Mouse (Mus musculus) spleen, adult 2 months (tissue): ENCODE data around the gene Arhgef26. TPM values are rescaled to one million over a fixed set of nuclear protein-coding genes. Genes with fewer than 3 reads are reported as not detected.

Experiments
- DNase-seq, 2 experiments: peaks; one replicate each; pipeline versions ENCODE4 v3.0.0 to v3.0.0-alpha.2; 2012 to 2021; ENCODE audit warnings: low spot score in 2 of 2, low read depth in 1 of 2
- H3K27ac ChIP-seq: fragments of 200-500 bp; 2 replicates; pipeline ENCODE4 v1.5.1; 2012; ENCODE audit warnings: low read length, inconsistent platforms; ENCODE audit not compliant: insufficient read depth
- H3K27me3 ChIP-seq: fragments of 200-500 bp; 2 replicates; pipeline ENCODE4 v1.6.1; 2012; ENCODE audit warnings: mild to moderate bottlenecking, moderate library complexity, low read length, inconsistent platforms; ENCODE audit not compliant: control insufficient read depth, insufficient read depth
- H3K36me3 ChIP-seq: fragments of 200-500 bp; 2 replicates; pipeline ENCODE4 v1.6.1; 2012; ENCODE audit warnings: mild to moderate bottlenecking, low read length, inconsistent platforms; ENCODE audit not compliant: control insufficient read depth, insufficient read depth
- H3K4me1 ChIP-seq: fragments of 200-500 bp; 2 replicates; pipeline ENCODE4 v1.6.1; 2011; ENCODE audit warnings: inconsistent platforms; ENCODE audit not compliant: control insufficient read depth, insufficient read depth, insufficient read length
- H3K4me3 ChIP-seq: fragments of 200-500 bp; 2 replicates; pipeline ENCODE4 v1.5.1; 2011; ENCODE audit warnings: mild to moderate bottlenecking, inconsistent platforms; ENCODE audit not compliant: insufficient read depth, insufficient read length; ENCODE audit errors: extremely low read depth
- CTCF ChIP-seq: fragments of 200-500 bp; IDR thresholded peaks from 2 replicates; pipeline ENCODE4 v1.5.1; 2011; ENCODE audit warnings: mild to moderate bottlenecking, inconsistent platforms; ENCODE audit not compliant: insufficient read depth, insufficient read length, insufficient replicate concordance; ENCODE audit errors: extremely low read depth
- POLR2A ChIP-seq: fragments of 200-500 bp; IDR thresholded peaks from 2 replicates; pipeline ENCODE4 v1.6.1; 2011; ENCODE audit warnings: low read depth, low read length, inconsistent platforms
- WGBS: fragments of 180-500 bp; shearing (Covaris S2); methylation state at CpG from one replicate; pipeline ENCODE4 v1.1.7; 2018; 5-methylcytosine and 5-hydroxymethylcytosine counted together
- polyA plus RNA-seq: library from polyadenylated mRNA; depleted of rRNA; stranded (reverse); fragments of >200 nt; gene quantifications from 2 replicates; pipeline ENCODE4 v1.2.3, GENCODE M21; 2012

Arhgef26 gene
- polyA plus RNA-seq, 1 experiment, result 0.42 TPM

GRCm38 (mm10) chr3:62459483-62459882 lies 121.3 kb downstream of the Arhgef26 start:
- Histone ChIP-seq H3K4me1 (no peaks in the 10 kb centered on the region), H3K36me3 (peaks cover 8% of the 10 kb centered on the region; the same call in 1 of the 2 replicates), H3K4me3 (no peak overlapping the region), H3K27me3 (no peaks in the 10 kb centered on the region), H3K27ac (no peak overlapping the region)
- 90% methylated on average over 6 of the region's 6 CpGs for WGBS
- TF ChIP-seq CTCF (no peak), POLR2A (no peak)
- no peak for DNase-seq

GRCm38 (mm10) chr3:62464276-62464675 lies 126.1 kb downstream of the Arhgef26 start:
- Histone ChIP-seq H3K4me1 (no peaks in the 10 kb centered on the region), H3K27me3 (no peaks in the 10 kb centered on the region), H3K4me3 (no peak overlapping the region), H3K36me3 (peaks cover 23% of the 10 kb centered on the region), H3K27ac (no peak overlapping the region)
- no peak for DNase-seq
- no peak for TF ChIP-seq POLR2A
- no peak for TF ChIP-seq CTCF
- WGBS, result 82% methylated on average over 3 of the region's 3 CpGs

GRCm38 (mm10) chr3:62470179-62470578 lies 132.0 kb downstream of the Arhgef26 start:
- no peak for TF ChIP-seq POLR2A
- no peak for TF ChIP-seq CTCF
- DNase-seq, result no peak
- Histone ChIP-seq H3K27me3 (no peaks in the 10 kb centered on the region), H3K4me1 (no peaks in the 10 kb centered on the region), H3K36me3 (peaks cover 39% of the 10 kb centered on the region), H3K27ac (no peak overlapping the region), H3K4me3 (no peak overlapping the region)
- 93% methylated on average over 1 of the region's 1 CpGs for WGBS

- no peaks in the 10 kb centered on the region for H3K27me3 ChIP-seq
- no peaks in the 10 kb centered on the region for H3K4me1 ChIP-seq
- H3K4me3 ChIP-seq, result no peak overlapping the region
- H3K27ac ChIP-seq, result no peak overlapping the region
- no peak for DNase-seq
- H3K36me3 ChIP-seq, result peaks cover 27% of the 10 kb centered on the region
- TF ChIP-seq POLR2A (no peak), CTCF (no peak)
- 86% methylated on average over 2 of the region's 2 CpGs for WGBS
Measured at GRCm38 (mm10) chr3:62484340-62484739, 146.2 kb downstream of the Arhgef26 start.

- H3K36me3 ChIP-seq, result peaks cover 30% of the 10 kb centered on the region
- DNase-seq, result no peak
- WGBS, result 40% methylated on average over 6 of the region's 6 CpGs
- H3K4me1 ChIP-seq, result no peaks in the 10 kb centered on the region
- H3K27ac ChIP-seq, result no peak overlapping the region
- no peaks in the 10 kb centered on the region for H3K27me3 ChIP-seq
- H3K4me3 ChIP-seq, result no peak overlapping the region
- TF ChIP-seq POLR2A (no peak), CTCF (no peak)
Measured at GRCm38 (mm10) chr3:62492568-62492967, 154.4 kb downstream of the Arhgef26 start.

- 89% methylated on average over 4 of the region's 4 CpGs for WGBS
- H3K36me3 ChIP-seq, result peaks cover 27% of the 10 kb centered on the region
- TF ChIP-seq POLR2A (no peak), CTCF (no peak)
- no peak overlapping the region for H3K4me3 ChIP-seq
- H3K27ac ChIP-seq, result no peak overlapping the region
- H3K4me1 ChIP-seq, result no peaks in the 10 kb centered on the region
- no peaks in the 10 kb centered on the region for H3K27me3 ChIP-seq
- DNase-seq, result no peak
Measured at GRCm38 (mm10) chr3:62499327-62499726, 161.2 kb downstream of the Arhgef26 start.

- Histone ChIP-seq H3K27me3 (no peaks in the 10 kb centered on the region), H3K4me3 (no peak overlapping the region), H3K4me1 (peaks cover 8% of the 10 kb centered on the region), H3K36me3 (peaks cover 8% of the 10 kb centered on the region), H3K27ac (no peak overlapping the region)
- TF ChIP-seq POLR2A (no peak), CTCF (no peak)
- 86% methylated on average over 5 of the region's 5 CpGs for WGBS
- DNase-seq, result no peak
Measured at GRCm38 (mm10) chr3:62505166-62505900, 167.2 kb downstream of the Arhgef26 start.
